Mouse (Mus musculus): ENCODE measurements around the gene Gys2.

The Gys2 gene

GRCm38 (mm10) chr6:142458010-142458409 lies 14.9 kb downstream of the Gys2 start:
- DNase-seq (ENCODE audit: low read depth, low spot score): no peak

- peak; percentile 76 for DNase-seq (ENCODE audit: low read depth, low spot score)
These were observed 17.5 kb downstream of the Gys2 start for GRCm38 (mm10) chr6:142455314-142455996.

DNA sequence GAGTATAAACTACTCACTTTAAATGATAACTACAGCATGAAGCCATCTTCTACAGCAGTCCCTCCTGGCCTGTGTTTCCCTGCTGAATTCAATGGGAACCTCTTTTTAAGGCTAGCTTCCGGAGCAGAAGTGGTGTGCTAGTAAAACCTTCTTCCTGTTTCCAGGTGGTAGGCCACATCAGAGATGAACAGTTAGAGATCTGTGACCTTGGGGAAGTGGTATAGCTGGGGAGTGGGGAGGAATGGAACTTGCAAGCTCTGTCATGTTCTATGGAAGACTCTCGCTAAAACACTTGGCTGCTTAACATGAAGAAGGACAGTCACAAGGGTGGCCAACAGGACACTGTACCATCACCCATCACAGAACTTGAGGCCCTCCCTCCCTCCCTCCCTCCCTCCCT lies 19.6 kb downstream of the Gys2 start:
- no peak for DNase-seq (ENCODE audit: low read depth, low spot score)

- no peak for DNase-seq (ENCODE audit: low read depth, low spot score)
These were observed 21.5 kb downstream of the Gys2 start for GRCm38 (mm10) chr6:142451381-142451780.

DNA sequence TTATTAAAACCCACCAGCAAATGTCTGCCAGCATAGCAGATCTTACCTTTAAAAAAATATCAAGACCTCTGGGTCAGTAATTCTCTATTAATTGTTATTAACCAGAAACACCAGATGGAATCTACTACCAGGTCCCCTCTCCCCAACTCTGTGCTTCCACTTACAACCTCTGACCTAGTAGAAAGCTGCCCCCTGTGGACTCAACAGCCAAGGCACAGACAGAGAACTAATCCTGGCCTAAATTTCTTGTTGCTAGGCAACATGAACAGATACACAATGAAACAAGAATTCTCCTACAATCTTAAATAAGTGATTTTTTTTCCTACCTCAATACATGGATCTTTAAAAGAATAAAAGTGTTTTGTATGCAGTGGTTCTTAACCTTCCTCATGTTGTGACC lies 43.8 kb downstream of the Gys2 start:
- DNase-seq (ENCODE audit: low read depth, low spot score): no peak

DNA sequence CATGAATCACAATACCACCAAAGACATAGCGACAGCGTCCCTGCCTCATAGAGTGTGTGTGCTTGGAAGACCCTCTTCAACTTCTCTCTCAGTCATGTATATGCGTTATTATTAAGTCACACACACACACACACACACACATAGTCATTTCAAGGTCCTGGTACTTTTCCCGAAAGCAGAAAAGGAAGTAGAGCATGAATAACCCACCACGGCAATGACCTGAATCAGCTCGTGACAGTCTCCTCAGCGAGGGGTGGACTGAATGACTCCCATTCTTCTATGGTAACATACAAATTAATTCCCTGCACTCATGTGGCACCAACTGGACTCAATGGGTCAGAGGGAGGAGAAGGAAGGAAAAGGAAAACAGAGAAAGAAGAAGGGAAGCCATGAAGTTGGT lies 47.9 kb downstream of the Gys2 start:
- no peak for DNase-seq (ENCODE audit: low read depth, low spot score)

DNA sequence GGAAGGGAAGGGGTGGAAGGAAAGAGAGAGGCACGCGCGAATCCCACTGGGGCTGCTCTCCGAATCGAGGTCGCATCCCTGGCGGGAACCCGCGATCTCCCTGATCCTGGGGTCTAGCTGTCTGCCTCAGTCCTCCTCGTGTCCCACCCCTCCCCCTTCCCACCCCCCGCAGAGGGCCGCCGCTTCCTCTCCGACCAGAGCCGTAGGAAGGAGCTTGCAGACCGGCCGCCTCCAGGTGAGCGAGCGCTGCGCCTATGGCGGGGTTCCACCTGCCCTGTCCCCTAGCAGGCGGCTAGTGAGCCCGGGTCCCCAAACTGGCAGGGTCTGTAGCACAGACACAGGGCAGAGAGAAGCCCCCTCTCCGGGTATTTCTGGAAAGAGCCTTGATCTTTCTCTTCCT lies 58.3 kb downstream of the Gys2 start:
- DNase-seq (ENCODE audit: low read depth, low spot score): peak; percentile 41

GRCm38 (mm10) chr6:142413845-142414244 lies 59.1 kb downstream of the Gys2 start:
- DNase-seq (ENCODE audit: low read depth, low spot score): no peak

GRCm38 (mm10) chr6:142412906-142413491 lies 59.9 kb downstream of the Gys2 start, which contains the start of gene Spx:
TSS of gene Spx (plus strand) at chr6:142413441.
- no peak for DNase-seq (ENCODE audit: low read depth, low spot score)

- DNase-seq (ENCODE audit: low read depth, low spot score): no peak
These were observed 61.8 kb downstream of the Gys2 start for GRCm38 (mm10) chr6:142411140-142411539.

DNA sequence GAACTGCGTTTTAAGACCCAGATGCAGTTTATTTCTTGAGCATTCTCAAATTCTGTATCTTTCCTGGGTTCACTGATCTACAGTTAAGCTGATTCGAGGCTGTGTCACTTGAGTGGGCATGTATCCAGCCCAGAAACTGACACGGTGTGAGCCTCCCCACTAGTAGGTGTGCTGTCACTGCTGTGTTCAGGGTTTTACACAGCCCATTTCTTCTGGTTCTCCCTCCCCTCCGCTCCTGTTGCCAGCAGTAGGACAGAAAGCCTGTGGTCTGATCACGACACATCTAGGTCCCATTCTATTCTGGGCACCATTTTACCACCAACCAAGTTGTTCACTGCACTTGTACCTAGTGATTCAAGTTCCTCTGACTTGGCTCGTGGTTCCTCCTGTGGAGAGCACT lies 77.2 kb downstream of the Gys2 start:
- DNase-seq (ENCODE audit: low read depth, low spot score): no peak

GRCm38 (mm10) chr6:142394669-142395068 lies 78.2 kb downstream of the Gys2 start:
- no peak for DNase-seq (ENCODE audit: low read depth, low spot score)

GRCm38 (mm10) chr6:142392312-142392711 lies 80.6 kb downstream of the Gys2 start:
- DNase-seq (ENCODE audit: low read depth, low spot score): no peak

- DNase-seq (ENCODE audit: low read depth, low spot score): no peak
These were observed 83.8 kb downstream of the Gys2 start for GRCm38 (mm10) chr6:142389101-142389500.

GRCm38 (mm10) chr6:142387755-142388271 lies 85.1 kb downstream of the Gys2 start:
- DNase-seq (ENCODE audit: low read depth, low spot score): no peak

- DNase-seq (ENCODE audit: low read depth, low spot score): peak; percentile 98
These were observed 85.7 kb downstream of the Gys2 start, which contains the start of the genes Recql and Golt1b for GRCm38 (mm10) chr6:142387011-142387754. TSS of gene Recql (minus strand) at chr6:142387087. TSS of gene Golt1b (plus strand) at chr6:142387221.

GRCm38 (mm10) chr6:142386285-142387010 lies 86.5 kb downstream of the Gys2 start:
- no peak for DNase-seq (ENCODE audit: low read depth, low spot score)

- DNase-seq (ENCODE audit: low read depth, low spot score): no peak
These were observed 88.4 kb downstream of the Gys2 start for GRCm38 (mm10) chr6:142384521-142384920.

GRCm38 (mm10) chr6:142381615-142382014 lies 91.3 kb downstream of the Gys2 start:
- DNase-seq (ENCODE audit: low read depth, low spot score): no peak

- DNase-seq (ENCODE audit: low read depth, low spot score): no peak
These were observed 92.9 kb downstream of the Gys2 start for GRCm38 (mm10) chr6:142379961-142380360.

GRCm38 (mm10) chr6:142378576-142379330 lies 94.2 kb downstream of the Gys2 start:
- DNase-seq (ENCODE audit: low read depth, low spot score): no peak

Measured in ZHBTc4 (cell line).